Mouse (Mus musculus) midbrain, embryonic 12.5 days (tissue): ENCODE results near the gene Tmem30c. TPM values are rescaled to one million over a fixed set of nuclear protein-coding genes. Genes with fewer than 3 reads are reported as not detected.

Experiments
- ATAC-seq: fragments of 200-750 bp; cut with Nextera tagmentation; 2 replicates; pipeline ENCODE4 v1.8.0; 2017; ENCODE audit warnings: low read depth, moderate TSS enrichment, moderate library complexity; ENCODE audit not compliant: low FRiP score
- H3K27ac ChIP-seq: fragments of 300-500 bp; sonication (generic); replicated peaks from 2 replicates; pipeline ENCODE4 v1.5.1; 2016; ENCODE audit warnings: mild to moderate bottlenecking
- H3K27me3 ChIP-seq: fragments of 300-500 bp; sonication (generic); 2 replicates; pipeline ENCODE4 v1.6.1; 2016; ENCODE audit warnings: mild to moderate bottlenecking
- H3K36me3 ChIP-seq: fragments of 300-500 bp; sonication (generic); 2 replicates; pipeline ENCODE4 v1.6.1; 2016
- H3K4me1 ChIP-seq: fragments of 300-500 bp; sonication (generic); 2 replicates; pipeline ENCODE4 v1.6.1; 2016
- H3K4me2 ChIP-seq: fragments of 300-500 bp; sonication (generic); replicated peaks from 2 replicates; pipeline ENCODE4 v1.6.1; 2016; ENCODE audit warnings: mild to moderate bottlenecking, moderate library complexity
- H3K4me3 ChIP-seq: fragments of 300-500 bp; sonication (generic); 2 replicates; pipeline ENCODE4 v1.5.1; 2016; ENCODE audit warnings: mild to moderate bottlenecking
- H3K9ac ChIP-seq: fragments of 300-500 bp; sonication (generic); replicated peaks from 2 replicates; pipeline ENCODE4 v1.6.1; 2016; ENCODE audit warnings: mild to moderate bottlenecking, moderate library complexity
- H3K9me3 ChIP-seq: fragments of 300-500 bp; sonication (generic); 2 replicates; pipeline ENCODE4 v1.6.1; 2016; ENCODE audit warnings: mild to moderate bottlenecking
- WGBS: fragments of 180-500 bp; shearing (Covaris S2); methylation state at CpG from one replicate; pipeline ENCODE4 v1.1.7; 2016; 5-methylcytosine and 5-hydroxymethylcytosine counted together
- polyA plus RNA-seq: library from polyadenylated mRNA; unstranded; fragments of >200 nt; fragmentation: Nextera tagmentation; extraction: Ambion mirVana; gene quantifications from 2 replicates; pipeline ENCODE4 v1.2.1, GENCODE M21; 2016

The Tmem30c gene
- polyA plus RNA-seq, 1 experiment from 2014 or later: 0.31 TPM

- ATAC-seq: no peak
- Histone ChIP-seq H3K4me2 (no peak overlapping the region), H3K27me3 (no peaks in the 10 kb centered on the region), H3K9me3 (no peaks in the 10 kb centered on the region), H3K4me1 (no peaks in the 10 kb centered on the region), H3K27ac (no peak overlapping the region), H3K4me3 (no peak overlapping the region), H3K9ac (no peak overlapping the region), H3K36me3 (no peaks in the 10 kb centered on the region)
- 74% methylated on average over 4 of the region's 4 CpGs for WGBS
These were observed 24.5 kb upstream of the Tmem30c start for GRCm38 (mm10) chr16:57317127-57317526.

GRCm38 (mm10) chr16:57315026-57315425, 22.4 kb upstream of the Tmem30c start:
- 92% methylated on average over 9 of the region's 9 CpGs for WGBS
- no peak overlapping the region for H3K4me2 ChIP-seq
- H3K9ac ChIP-seq: no peak overlapping the region
- no peaks in the 10 kb centered on the region for H3K4me1 ChIP-seq
- ATAC-seq: no peak
- no peaks in the 10 kb centered on the region for H3K9me3 ChIP-seq
- H3K27me3 ChIP-seq: no peaks in the 10 kb centered on the region
- H3K4me3 ChIP-seq: no peak overlapping the region
- H3K27ac ChIP-seq: no peak overlapping the region
- no peaks in the 10 kb centered on the region for H3K36me3 ChIP-seq

GRCm38 (mm10) chr16:57314236-57314635, 21.6 kb upstream of the Tmem30c start:
- no peaks in the 10 kb centered on the region for H3K27me3 ChIP-seq
- no peaks in the 10 kb centered on the region for H3K9me3 ChIP-seq
- no peak overlapping the region for H3K4me3 ChIP-seq
- no peak overlapping the region for H3K9ac ChIP-seq
- 76% methylated on average over 3 of the region's 3 CpGs for WGBS
- no peak overlapping the region for H3K4me2 ChIP-seq
- no peaks in the 10 kb centered on the region for H3K36me3 ChIP-seq
- ATAC-seq: no peak
- H3K27ac ChIP-seq: no peak overlapping the region
- H3K4me1 ChIP-seq: no peaks in the 10 kb centered on the region

GRCm38 (mm10) chr16:57313487-57313886, 20.8 kb upstream of the Tmem30c start:
- H3K27ac ChIP-seq: no peak overlapping the region
- H3K36me3 ChIP-seq: no peaks in the 10 kb centered on the region
- H3K4me2 ChIP-seq: no peak overlapping the region
- H3K9ac ChIP-seq: no peak overlapping the region
- no peaks in the 10 kb centered on the region for H3K4me1 ChIP-seq
- H3K4me3 ChIP-seq: no peak overlapping the region
- no peaks in the 10 kb centered on the region for H3K9me3 ChIP-seq
- no peak for ATAC-seq
- no peaks in the 10 kb centered on the region for H3K27me3 ChIP-seq
- 96% methylated on average over 3 of the region's 3 CpGs for WGBS

GRCm38 (mm10) chr16:57312130-57312529, 19.5 kb upstream of the Tmem30c start:
- no peak overlapping the region for H3K9ac ChIP-seq
- no peak overlapping the region for H3K4me3 ChIP-seq
- no peak overlapping the region for H3K27ac ChIP-seq
- H3K36me3 ChIP-seq: no peaks in the 10 kb centered on the region
- no peak overlapping the region for H3K4me2 ChIP-seq
- H3K4me1 ChIP-seq: no peaks in the 10 kb centered on the region
- no peaks in the 10 kb centered on the region for H3K9me3 ChIP-seq
- no peaks in the 10 kb centered on the region for H3K27me3 ChIP-seq
- no peak for ATAC-seq
- WGBS: 87% methylated on average over 2 of the region's 2 CpGs

DNA sequence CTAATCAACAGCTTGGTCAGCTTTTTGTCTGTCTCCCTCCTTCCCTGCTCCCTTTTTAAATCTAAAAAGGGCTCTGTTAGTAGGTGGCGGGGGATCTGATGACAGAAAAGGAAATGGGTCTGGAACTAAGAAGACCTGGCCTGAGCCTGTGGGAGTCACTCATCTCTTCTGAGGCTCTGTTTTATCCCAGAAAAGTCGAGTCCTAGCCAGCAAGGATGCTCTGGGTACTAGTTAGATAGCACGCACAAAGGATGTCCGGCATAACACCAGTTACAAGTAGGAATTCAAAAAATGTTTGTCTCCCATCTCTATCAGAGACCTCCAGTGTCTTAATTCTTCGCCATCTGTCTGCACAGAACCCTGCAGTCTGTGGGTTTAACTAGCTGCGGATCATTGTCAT, 12.8 kb upstream of the Tmem30c start:
- Histone ChIP-seq H3K4me1 (no peaks in the 10 kb centered on the region), H3K27me3 (no peaks in the 10 kb centered on the region), H3K9ac (no peak overlapping the region), H3K36me3 (no peaks in the 10 kb centered on the region), H3K9me3 (no peaks in the 10 kb centered on the region), H3K4me3 (no peak overlapping the region), H3K27ac (no peak overlapping the region), H3K4me2 (no peak overlapping the region)
- WGBS: 80% methylated on average over 6 of the region's 6 CpGs
- no peak for ATAC-seq

DNA sequence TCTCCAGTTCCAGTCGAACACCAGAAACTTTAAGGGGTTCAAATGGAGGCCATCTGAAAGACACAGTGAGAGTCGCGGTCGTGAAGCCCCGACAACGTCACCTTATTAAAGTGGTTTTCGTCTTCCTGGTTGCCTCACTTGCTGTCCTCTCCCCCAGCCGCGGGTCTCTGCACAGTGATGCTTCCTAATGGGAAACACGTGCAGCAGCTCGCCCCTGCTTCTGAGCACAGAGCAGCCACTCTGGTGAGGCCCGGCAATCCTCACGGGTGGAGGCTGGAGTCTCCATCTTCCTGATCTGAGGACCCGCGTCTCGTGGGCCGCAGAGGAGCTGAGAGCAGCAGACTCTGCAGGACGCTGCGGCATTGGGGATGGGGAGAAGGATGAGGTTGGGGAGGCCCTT, 11.1 kb upstream of the Tmem30c start:
- WGBS: 67% methylated on average over 19 of the region's 19 CpGs
- Histone ChIP-seq H3K4me3 (no peak overlapping the region), H3K27me3 (no peaks in the 10 kb centered on the region), H3K27ac (no peak overlapping the region), H3K4me1 (no peaks in the 10 kb centered on the region), H3K4me2 (no peak overlapping the region), H3K36me3 (no peaks in the 10 kb centered on the region), H3K9me3 (no peaks in the 10 kb centered on the region), H3K9ac (no peak overlapping the region)
- no peak for ATAC-seq

- Histone ChIP-seq H3K9me3 (no peaks in the 10 kb centered on the region), H3K9ac (no peak overlapping the region), H3K4me3 (no peak overlapping the region), H3K36me3 (no peaks in the 10 kb centered on the region), H3K4me2 (no peak overlapping the region), H3K27me3 (no peaks in the 10 kb centered on the region), H3K4me1 (no peaks in the 10 kb centered on the region), H3K27ac (no peak overlapping the region)
- no peak for ATAC-seq
- 77% methylated on average over 25 of the region's 25 CpGs for WGBS
These were observed 10.4 kb upstream of the Tmem30c start for GRCm38 (mm10) chr16:57302792-57303698.

- H3K9me3 ChIP-seq: no peaks in the 10 kb centered on the region
- 80% methylated on average over 9 of the region's 9 CpGs for WGBS
- H3K27ac ChIP-seq: no peak overlapping the region
- no peaks in the 10 kb centered on the region for H3K36me3 ChIP-seq
- no peaks in the 10 kb centered on the region for H3K27me3 ChIP-seq
- no peak overlapping the region for H3K4me2 ChIP-seq
- no peak for ATAC-seq
- H3K9ac ChIP-seq: no peak overlapping the region
- H3K4me1 ChIP-seq: no peaks in the 10 kb centered on the region
- H3K4me3 ChIP-seq: no peak overlapping the region
These were observed 8.9 kb upstream of the Tmem30c start for GRCm38 (mm10) chr16:57301512-57302115.

- Histone ChIP-seq H3K36me3 (no peaks in the 10 kb centered on the region), H3K27me3 (no peaks in the 10 kb centered on the region), H3K9ac (no peak overlapping the region), H3K27ac (no peak overlapping the region), H3K9me3 (no peaks in the 10 kb centered on the region), H3K4me1 (no peaks in the 10 kb centered on the region), H3K4me2 (no peak overlapping the region), H3K4me3 (no peak overlapping the region)
- ATAC-seq: no peak
- WGBS: 90% methylated on average over 10 of the region's 10 CpGs
These were observed 2.7 kb upstream of the Tmem30c start for GRCm38 (mm10) chr16:57295216-57295934.

DNA sequence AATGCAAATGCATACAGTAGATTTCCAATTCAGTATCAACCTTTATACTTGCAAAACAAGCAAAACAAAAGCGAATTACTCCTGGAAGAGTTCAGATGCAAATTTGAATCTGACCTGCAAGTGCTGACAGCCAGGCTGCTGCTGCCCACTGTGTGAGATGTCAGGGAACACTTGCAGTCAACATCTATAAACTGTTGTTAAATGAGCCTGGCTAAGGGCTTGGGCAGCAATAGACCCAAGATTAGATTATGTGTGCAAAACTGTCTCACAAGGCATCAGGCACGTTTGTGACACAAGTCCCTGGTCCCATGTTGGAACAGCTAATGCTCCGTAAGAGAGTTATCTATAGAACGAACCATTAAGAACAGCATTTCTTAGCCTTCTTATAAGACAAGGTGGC, 369 bp downstream of the Tmem30c start:
- no peaks in the 10 kb centered on the region for H3K36me3 ChIP-seq
- 67% methylated on average over 4 of the region's 4 CpGs for WGBS
- H3K9me3 ChIP-seq: no peaks in the 10 kb centered on the region
- no peak overlapping the region for H3K4me2 ChIP-seq
- H3K27me3 ChIP-seq: no peaks in the 10 kb centered on the region
- H3K4me3 ChIP-seq: no peak overlapping the region
- H3K4me1 ChIP-seq: no peaks in the 10 kb centered on the region
- no peak overlapping the region for H3K9ac ChIP-seq
- H3K27ac ChIP-seq: no peak overlapping the region
- no peak for ATAC-seq

GRCm38 (mm10) chr16:57291696-57292095, 969 bp downstream of the Tmem30c start:
- Histone ChIP-seq H3K36me3 (no peaks in the 10 kb centered on the region), H3K9ac (no peak overlapping the region), H3K4me1 (no peaks in the 10 kb centered on the region), H3K4me3 (no peak overlapping the region), H3K27me3 (no peaks in the 10 kb centered on the region), H3K27ac (no peak overlapping the region), H3K4me2 (no peak overlapping the region), H3K9me3 (no peaks in the 10 kb centered on the region)
- WGBS: 95% methylated on average over 5 of the region's 5 CpGs
- ATAC-seq: no peak
